Mouse (Mus musculus) kidney, postnatal 10 days (tissue): ENCODE data around the gene Fat3.

Experiments used
- DNase-seq: peaks from one replicate; pipeline ENCODE4 v3.0.0; 2021; ENCODE audit warnings: mixed read lengths

The Fat3 gene

DNA sequence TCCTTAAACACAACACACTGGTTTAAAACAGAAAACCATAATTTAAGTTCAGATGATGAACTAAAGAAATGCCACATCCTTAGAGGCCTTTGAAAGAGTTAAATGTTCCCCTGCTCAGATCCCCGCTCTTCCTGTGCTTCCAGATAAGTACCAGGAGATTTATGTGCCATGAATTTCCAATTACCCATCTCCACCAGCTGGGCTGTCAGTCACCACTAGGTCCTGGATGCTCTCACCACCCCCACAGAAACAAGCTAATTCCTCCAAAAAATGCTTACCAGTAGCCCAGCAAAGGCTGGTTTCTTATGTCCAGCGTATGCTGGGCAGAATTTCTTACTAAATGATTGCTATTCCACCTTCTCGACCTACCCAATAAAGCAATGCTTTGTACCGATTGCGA lies 72.5 kb downstream of the Fat3 start:
- no peak for DNase-seq

DNA sequence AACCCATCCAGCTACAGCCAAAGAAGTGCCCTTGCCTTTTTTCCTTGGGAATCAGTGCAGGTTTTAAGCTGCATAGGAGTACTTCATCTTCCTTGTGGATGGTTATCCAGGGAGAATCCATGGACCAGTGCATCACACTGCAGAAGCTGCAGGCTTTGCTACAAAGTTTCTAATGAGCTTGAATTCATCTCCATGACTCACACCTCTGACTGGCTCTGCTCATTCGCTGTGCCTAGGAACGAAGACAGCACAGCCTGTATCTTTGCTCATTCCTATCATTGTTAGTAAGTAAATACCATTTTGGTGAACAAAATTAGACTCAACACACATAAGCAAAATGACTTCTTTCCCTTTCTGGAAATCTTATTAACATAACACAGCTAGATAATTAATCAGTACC lies 78.4 kb downstream of the Fat3 start:
- no peak for DNase-seq

DNA sequence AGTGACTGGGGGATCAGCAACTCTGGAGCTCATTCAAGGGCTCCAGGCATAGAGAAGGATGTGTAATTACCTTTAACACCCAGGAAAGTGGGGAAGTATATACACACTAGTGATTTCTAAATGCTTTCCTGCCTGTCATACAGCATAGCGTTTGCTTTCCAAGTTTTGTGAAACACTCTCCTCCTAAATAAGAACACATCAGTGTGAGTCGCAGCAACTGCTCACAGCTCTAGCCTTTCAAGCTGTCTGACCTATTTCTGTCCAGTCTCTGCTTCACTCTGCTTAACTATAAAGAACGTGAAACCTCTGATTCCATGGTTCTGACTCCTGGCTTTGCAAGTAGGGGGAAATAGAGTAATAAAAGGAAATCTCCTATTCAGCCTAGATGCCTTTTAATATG lies 98.3 kb downstream of the Fat3 start:
- DNase-seq = no peak

DNA sequence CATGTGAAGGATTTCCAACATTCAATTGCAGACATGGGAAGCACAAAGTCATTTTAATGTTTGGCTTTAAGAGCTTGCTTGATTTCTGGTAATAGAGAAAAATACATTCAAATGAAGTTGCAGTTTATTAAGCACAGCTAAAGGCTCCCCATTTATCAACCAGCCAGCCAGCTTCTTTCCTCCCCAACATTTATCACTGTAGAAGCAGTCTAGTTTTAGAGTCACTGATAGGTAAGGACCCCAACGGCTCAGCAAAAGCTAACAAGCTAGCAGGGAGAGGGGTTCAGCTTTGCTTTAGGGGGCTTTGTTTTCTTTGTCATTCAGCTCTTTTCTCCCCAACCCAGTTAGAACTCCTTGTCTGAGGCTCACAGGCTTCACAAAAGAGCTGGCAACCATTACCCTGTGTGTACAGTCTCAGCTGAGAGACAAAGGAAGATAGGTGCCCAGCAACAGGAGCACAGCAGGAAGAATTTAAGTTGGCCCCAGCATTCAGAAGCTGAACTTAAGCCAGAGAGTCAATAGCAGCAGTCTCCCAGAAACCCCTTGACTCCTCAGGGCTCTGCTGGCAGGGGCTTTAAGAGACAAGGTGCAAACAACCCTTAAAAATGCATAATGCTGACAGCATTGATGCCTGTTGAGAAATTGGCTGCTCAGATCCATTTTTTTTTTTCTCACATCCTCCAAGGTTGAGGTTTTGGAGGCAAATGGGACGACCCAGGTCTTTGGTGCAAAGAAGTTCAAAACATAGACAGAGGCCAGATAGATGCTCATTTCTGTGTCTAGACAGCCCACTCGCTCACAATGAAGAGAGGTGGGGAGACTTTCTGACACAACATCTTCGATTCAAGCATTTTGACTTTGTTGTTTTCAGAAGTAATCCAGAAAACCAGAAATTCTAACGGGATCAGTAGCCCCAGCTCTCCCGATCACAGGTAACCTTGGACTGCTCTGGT lies 102.1 kb downstream of the Fat3 start:
- DNase-seq = no peak

DNA sequence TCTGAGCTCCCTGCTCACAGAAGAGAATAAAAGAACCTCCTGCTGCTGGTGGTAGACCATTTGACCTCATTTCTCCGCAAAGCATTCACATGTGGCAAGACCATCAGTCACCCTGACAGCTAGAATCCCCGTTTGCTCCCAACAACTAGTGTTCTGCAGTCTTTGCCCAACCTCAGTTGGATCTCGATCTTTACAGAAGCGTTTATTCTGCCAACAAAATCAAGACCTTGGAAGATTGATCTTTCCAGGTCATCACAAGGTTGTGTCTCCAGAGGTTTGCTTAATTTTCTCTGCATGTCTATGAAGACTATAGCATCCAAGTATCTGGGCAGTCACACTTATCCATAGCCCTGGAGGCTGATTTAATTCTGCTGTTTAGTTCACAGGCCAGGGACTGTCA lies 111.9 kb downstream of the Fat3 start:
- DNase-seq = no peak

- no peak for DNase-seq
Measured at GRCm38 (mm10) chr9:16387527-16387926, 113.6 kb downstream of the Fat3 start.

DNA sequence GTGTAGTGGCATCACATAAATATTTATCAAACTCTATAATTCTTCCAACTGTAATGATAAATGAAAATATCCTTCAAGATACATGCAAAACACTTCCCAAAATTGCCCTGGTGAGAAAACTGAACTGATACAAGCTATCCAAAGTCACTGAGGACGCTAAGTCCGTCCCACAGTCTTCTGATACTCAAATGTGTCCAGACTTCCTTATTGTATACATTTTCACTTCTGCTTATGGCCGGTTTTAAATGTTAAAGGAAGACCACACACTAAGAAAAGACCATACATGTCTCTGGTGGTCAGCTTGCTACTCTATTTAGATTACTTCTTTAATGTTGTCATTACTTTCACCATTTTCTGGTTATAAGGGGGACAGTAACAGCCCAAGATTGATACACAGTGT lies 137.4 kb downstream of the Fat3 start:
- no peak for DNase-seq

GRCm38 (mm10) chr9:16361811-16362210 lies 139.3 kb downstream of the Fat3 start:
- no peak for DNase-seq

DNA sequence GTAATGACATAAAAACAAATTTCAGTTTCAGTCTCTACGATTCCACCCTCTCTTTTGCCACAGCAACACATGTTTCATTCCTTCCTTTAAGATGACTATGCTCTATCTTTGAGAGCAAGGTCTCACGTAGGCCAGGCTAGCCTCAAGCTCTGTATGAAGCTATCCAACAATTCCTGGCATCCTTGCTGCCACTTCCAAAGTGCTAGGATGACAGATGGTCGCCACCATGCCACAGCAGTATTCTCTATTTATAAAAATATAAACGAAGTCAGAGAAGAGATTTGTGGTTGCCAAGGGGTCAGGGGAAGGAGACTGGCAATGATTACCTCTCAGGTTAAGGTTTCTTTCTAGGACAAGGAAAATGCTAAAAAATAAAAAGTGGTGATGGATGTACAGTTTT lies 144.4 kb downstream of the Fat3 start:
- DNase-seq = no peak

DNA sequence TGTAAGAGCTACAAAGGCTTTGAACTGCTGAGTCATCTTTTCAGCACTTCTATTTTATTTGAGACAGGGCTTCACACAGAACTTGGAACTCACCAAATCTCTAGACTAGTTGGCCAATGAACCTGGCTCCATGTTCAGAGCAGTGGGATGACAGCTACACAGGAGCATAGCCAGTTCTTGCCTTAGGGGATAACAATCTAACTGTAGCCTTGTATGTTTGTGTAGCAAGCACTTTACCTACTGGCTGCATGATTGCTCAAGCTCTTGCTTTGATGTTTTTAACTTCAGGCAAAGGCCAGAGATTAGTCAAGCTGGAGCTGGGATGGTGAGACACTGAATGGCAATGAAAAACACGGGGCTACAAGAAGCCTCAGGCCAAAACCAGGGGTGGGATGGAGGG lies 146.2 kb downstream of the Fat3 start:
- no peak for DNase-seq

- DNase-seq = no peak
Measured at GRCm38 (mm10) chr9:16353049-16353724, 147.9 kb downstream of the Fat3 start.

DNA sequence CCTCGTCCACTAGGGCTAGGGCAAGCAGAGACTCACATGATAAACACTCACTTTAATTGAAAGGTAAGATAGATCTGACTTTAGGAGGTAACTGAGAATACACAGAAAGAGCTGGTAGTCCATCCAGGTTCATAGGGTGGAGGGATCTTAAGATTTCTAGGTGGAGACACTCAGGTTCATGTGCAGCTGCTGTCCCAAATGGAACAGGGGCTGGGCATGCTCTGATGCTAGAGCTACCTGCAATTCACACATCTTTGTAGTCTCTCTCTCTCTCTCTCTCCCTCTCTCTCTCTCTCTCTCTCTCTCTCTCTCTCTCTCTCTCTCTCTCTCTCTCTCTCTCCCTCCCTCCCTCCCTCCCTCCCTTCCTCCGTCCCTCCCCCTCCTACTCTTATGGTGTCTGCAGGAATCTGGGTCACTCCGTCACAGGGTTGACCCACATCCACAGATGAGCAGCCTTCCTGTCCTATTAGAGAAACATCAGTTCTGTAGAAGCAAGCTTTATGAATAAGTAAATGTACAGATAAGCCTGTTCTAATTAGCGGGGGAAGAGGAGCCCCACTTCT lies 148.5 kb downstream of the Fat3 start:
- no peak for DNase-seq

DNA sequence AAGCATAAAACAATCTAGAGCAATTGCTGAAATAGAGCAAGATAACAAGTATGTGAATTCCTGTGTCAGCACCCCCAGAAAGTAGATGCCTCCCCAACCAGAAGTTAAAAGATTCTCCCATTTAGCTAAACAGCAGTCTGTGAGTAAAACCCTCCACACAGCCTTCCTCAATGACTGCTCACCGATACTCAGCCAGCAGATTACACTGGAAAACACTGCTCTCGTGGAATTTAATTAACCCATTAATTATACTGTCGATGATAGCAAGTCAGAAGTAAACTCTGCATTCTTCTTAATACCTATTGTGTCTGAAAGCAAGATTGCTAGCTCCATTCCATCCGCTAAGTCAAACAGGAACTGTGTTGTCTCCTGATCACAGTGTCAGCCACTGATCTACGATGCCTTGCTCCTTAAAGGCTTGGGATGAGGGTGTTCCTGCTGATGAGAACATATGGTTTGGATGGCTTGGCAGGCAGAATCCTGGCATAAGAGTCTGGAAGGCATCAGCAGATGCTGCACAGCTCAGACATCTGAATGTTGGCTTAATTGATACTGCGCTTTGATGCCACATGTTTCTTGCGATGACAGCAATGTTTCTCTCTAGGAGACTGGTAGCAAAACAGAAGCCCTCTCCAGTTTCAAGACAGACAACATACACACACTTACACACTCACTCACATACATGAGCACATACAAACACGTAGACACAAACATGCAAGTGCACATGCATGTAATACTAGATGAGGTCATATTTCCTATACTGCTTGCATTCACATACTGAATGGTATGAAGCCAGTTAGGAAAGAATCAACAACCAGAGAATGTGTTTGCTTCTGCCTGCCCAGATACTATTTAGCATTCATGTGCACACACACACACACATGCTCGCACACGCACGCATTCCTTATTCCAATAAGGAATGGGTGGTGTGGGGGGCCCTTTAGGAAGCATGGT lies 155.9 kb downstream of the Fat3 start:
- DNase-seq = no peak

- DNase-seq = no peak
Measured at GRCm38 (mm10) chr9:16343191-16343590, 157.9 kb downstream of the Fat3 start.

DNA sequence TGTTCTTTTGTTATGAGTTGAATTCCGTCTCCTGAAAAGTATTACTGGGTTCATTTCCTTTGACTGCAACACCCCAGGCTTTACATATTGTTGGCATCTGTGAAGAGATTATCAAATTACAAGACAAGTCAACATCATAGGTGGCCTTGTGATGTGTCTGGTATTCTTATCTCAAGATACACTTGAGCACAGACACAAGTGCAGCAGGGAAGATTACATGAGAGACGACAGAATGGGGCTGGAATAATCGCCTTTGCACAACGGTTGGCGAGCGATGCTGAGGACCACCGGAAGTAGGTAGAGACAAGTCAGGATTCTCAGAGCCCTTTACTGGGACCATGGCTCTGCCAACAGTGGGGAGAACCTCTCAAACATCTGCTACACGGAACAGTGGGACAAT lies 158.5 kb downstream of the Fat3 start:
- DNase-seq = no peak

DNA sequence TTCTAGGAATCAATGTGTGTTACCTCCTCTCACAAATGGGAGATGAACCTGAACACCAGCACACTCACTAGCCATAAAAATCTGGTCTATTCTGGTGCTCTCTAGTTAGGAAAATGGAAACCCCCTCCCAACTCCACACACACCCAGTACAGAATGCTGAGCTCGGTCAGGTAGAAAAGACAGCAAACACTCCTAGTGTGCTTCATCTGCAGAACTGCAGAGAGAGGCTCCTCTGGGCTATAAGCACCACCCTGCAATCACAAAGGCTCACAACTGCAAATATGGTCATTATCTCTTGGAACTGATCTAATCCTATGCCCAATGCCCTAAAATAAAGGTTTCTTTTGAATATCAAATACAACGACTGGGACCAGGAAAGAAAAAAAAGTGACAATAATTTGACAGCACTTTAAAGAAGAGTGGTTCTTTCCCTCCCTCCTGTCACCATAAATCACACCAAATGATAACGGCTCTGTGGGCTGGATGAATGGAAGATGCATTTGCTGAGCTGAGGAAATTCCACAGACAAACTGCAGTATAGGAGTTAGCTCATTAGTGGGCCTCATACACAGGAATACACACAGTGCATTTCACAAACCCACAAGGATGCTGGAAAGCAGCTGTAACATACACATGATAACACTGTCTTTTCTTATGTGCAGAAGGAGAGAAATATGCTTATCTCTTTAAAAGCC lies 170.6 kb downstream of the Fat3 start:
- no peak for DNase-seq

DNA sequence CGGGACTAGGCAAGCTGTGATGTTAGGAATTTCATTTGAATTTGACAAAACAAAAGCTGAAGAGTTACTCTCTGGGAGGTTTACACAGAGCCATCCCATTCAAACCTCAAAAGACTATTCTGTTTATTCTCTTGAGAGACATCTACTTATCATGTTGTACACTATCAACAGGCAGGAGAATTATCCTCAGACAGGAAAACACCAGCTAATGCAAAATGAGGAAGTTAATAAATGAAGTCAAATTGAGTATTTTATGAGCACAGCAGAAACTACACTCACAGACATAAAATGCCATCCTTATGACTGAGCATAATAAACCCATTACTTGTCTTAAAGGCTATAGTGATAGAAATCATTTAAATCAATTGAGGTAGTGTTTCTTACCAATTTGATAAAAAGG lies 182.1 kb downstream of the Fat3 start:
- DNase-seq = no peak

DNA sequence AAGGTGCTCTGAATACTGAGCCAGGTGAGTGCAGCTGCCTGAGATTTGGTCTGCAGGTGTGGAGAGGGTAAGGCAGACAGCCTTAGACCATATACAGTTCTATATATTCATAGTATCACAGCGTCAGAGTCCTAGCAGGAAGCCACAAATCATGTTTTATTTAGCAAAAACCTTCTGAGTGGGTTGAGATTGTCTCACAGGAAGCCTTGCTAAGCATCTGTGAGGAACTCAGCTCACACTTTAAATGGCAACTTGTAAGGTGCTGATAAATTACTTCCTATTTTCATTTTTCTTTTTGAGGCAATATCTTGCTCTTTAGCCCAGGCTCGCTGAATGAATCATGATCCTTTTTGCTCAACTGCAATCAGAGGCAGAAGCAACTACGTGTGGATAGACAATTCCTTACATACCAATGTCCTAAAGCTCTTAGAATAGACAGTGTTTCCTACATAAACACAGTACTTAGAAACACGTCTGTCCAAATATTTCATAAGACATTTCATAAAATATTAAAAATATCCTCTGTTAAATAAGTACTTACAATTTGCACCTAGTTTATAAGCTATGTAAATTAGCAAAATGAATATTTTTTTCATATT lies 188.4 kb downstream of the Fat3 start:
- no peak for DNase-seq

- no peak for DNase-seq
Measured at GRCm38 (mm10) chr9:16310855-16311848, 189.9 kb downstream of the Fat3 start.

DNA sequence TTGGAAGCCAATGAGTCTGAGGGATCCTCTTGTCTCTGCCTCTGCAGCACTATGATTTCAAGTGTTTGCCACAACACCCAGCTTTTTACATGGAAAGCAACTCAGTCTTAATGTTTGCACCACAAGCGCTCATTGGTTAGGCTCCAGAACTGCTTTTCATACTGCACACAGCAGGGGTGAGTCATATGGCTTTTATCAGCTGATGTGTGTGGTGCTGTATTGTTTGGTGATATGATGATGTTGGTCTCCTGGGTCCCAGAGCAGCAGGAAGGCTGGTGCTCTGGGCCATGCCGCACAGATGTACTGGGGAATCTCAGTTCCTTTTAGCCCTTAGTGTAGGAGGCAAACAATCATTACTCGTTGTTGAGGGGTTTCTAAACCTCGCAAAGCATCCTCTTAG lies 190.8 kb downstream of the Fat3 start:
- no peak for DNase-seq
